Mouse (Mus musculus): ENCODE results near the gene Emc10. TPM values are rescaled to one million over a fixed set of nuclear protein-coding genes. Genes with fewer than 3 reads are reported as not detected.

The Emc10 gene
- polyA plus RNA-seq, 1 experiment from 2014 or later, result 162 TPM

- H3K9ac ChIP-seq (replicated peaks; ENCODE audit: low read depth, low read length), result no peak overlapping the region
- WGBS, result 87% methylated on average over 16 of the region's 16 CpGs
- H3K4me1 ChIP-seq (ENCODE audit: control insufficient read depth, insufficient read depth, low read length), result peaks cover 15% of the 10 kb centered on the region
- ATAC-seq (ENCODE audit: low read depth), result no peak
- no peaks in the 10 kb centered on the region for H3K27me3 ChIP-seq (ENCODE audit: control insufficient read depth, insufficient read depth, low read length)
- no peak overlapping the region for H3K4me3 ChIP-seq (ENCODE audit: low read depth, low read length)
- H3K9me3 ChIP-seq (ENCODE audit: control insufficient read depth, low read length), result no peaks in the 10 kb centered on the region
- no peaks in the 10 kb centered on the region for H3K36me3 ChIP-seq (ENCODE audit: control insufficient read depth, insufficient read depth, low read length)
- H3K4me2 ChIP-seq (ENCODE audit: low read depth, low read length), result no peak overlapping the region; the same call in 1 of the 2 replicates
- H3K27ac ChIP-seq (ENCODE audit: low read depth, low read length), result peak overlapping the region; percentile 89; the same call in 1 of the 2 replicates
These were observed 26.4 kb downstream of the Emc10 start for GRCm38 (mm10) chr7:44469677-44470675.

- no peaks in the 10 kb centered on the region for H3K9me3 ChIP-seq (ENCODE audit: control insufficient read depth, low read length)
- H3K4me1 ChIP-seq (ENCODE audit: control insufficient read depth, insufficient read depth, low read length), result peaks cover 21% of the 10 kb centered on the region
- peak overlapping the region; percentile 57 for H3K9ac ChIP-seq (replicated peaks; ENCODE audit: low read depth, low read length)
- H3K36me3 ChIP-seq (ENCODE audit: control insufficient read depth, insufficient read depth, low read length), result peaks cover 3% of the 10 kb centered on the region; the same call in 1 of the 2 replicates
- peak overlapping the region; percentile 89 for H3K27ac ChIP-seq (ENCODE audit: low read depth, low read length)
- WGBS, result 66% methylated on average over 15 of the region's 15 CpGs
- no peak for ATAC-seq (ENCODE audit: low read depth)
- H3K27me3 ChIP-seq (ENCODE audit: control insufficient read depth, insufficient read depth, low read length), result no peaks in the 10 kb centered on the region
- H3K4me3 ChIP-seq (ENCODE audit: low read depth, low read length), result peak overlapping the region; percentile 49
- peak overlapping the region; percentile 73 for H3K4me2 ChIP-seq (ENCODE audit: low read depth, low read length)
These were observed 27.6 kb downstream of the Emc10 start for GRCm38 (mm10) chr7:44468644-44469285.

GRCm38 (mm10) chr7:44467811-44468411 is 28.4 kb downstream of the Emc10 start, which contains the start of gene Josd2:
TSS of gene Josd2 (plus strand) at chr7:44467980.
- peaks cover 23% of the 10 kb centered on the region for H3K4me1 ChIP-seq (ENCODE audit: control insufficient read depth, insufficient read depth, low read length)
- H3K4me3 ChIP-seq (ENCODE audit: low read depth, low read length), result peak within 1 kb of the TSS; percentile 49
- under 1% methylated on average over 42 of the region's 42 CpGs for WGBS
- H3K9me3 ChIP-seq (ENCODE audit: control insufficient read depth, low read length), result no peaks in the 10 kb centered on the region
- peak within 1 kb of the TSS; percentile 57 for H3K9ac ChIP-seq (replicated peaks; ENCODE audit: low read depth, low read length)
- H3K27me3 ChIP-seq (ENCODE audit: control insufficient read depth, insufficient read depth, low read length), result no peaks in the 10 kb centered on the region
- peak within 1 kb of the TSS; percentile 73 for H3K4me2 ChIP-seq (ENCODE audit: low read depth, low read length)
- peak within 1 kb of the TSS; percentile 89 for H3K27ac ChIP-seq (ENCODE audit: low read depth, low read length)
- peaks cover 12% of the 10 kb centered on the region for H3K36me3 ChIP-seq (ENCODE audit: control insufficient read depth, insufficient read depth, low read length)
- ATAC-seq (ENCODE audit: low read depth), result peak; percentile 93

- H3K9me3 ChIP-seq (ENCODE audit: control insufficient read depth, low read length), result no peaks in the 10 kb centered on the region
- H3K4me1 ChIP-seq (ENCODE audit: control insufficient read depth, insufficient read depth, low read length), result peaks cover 28% of the 10 kb centered on the region
- 0 out of 2 replicates have a peak, but pooled peaks have one; percentile 1 for ATAC-seq (ENCODE audit: low read depth)
- H3K27ac ChIP-seq (ENCODE audit: low read depth, low read length), result peak overlapping the region; percentile 89
- H3K9ac ChIP-seq (replicated peaks; ENCODE audit: low read depth, low read length), result 0 out of 2 replicates have a peak overlapping the region, but pooled peaks have one; percentile 11
- no peaks in the 10 kb centered on the region for H3K27me3 ChIP-seq (ENCODE audit: control insufficient read depth, insufficient read depth, low read length)
- peaks cover 22% of the 10 kb centered on the region for H3K36me3 ChIP-seq (ENCODE audit: control insufficient read depth, insufficient read depth, low read length)
- 81% methylated on average over 16 of the region's 16 CpGs for WGBS
- H3K4me2 ChIP-seq (ENCODE audit: low read depth, low read length), result peak overlapping the region; percentile 12; the same call in 1 of the 2 replicates
- H3K4me3 ChIP-seq (ENCODE audit: low read depth, low read length), result no peak overlapping the region
These were observed 29.4 kb downstream of the Emc10 start for GRCm38 (mm10) chr7:44466888-44467311.

DNA sequence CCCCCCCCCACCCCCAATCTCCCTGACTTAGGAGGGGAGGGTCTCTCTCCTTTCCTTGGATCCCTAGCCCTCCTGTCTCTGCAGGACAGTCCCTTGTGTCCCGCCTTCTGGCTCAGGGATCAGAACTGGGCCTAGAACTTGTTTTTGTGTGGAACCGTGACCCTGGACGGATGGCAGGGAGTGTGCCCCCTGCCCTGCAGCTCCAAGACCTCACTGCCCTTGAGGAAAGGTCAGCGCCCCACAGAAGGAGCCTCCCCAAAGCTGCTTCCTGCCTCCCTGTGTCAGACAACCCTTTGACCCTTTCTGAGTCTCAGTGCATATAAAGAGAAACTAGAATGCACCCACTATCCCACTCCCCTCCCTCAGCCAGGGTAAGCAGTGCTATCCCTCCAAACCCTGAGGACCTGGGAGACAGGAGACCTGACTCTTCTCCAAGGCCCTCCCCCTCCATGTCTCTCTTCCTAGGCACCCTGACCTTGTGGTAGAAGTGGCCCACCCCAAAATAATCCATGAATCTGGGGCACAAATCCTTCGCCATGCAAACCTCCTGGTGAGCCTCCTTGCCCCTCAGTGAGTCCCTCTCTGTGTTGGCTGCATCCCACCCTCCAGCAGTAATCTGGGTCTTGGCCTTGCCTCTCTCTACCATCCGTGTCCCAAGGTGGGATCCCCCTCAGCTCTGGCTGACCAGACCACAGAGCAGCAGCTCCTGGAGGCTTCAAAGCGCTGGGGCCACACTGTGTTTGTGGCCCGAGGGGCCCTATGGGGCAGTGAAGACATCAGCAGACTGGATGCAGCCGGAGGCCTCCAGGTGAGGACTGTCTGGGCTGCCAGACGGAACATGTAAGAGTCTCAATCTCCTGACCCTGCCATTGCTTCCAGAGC is 30.1 kb downstream of the Emc10 start:
- Histone ChIP-seq H3K4me2 (ENCODE audit: low read depth, low read length) (no peak overlapping the region), H3K4me3 (ENCODE audit: low read depth, low read length) (no peak overlapping the region), H3K27me3 (ENCODE audit: control insufficient read depth, insufficient read depth, low read length) (no peaks in the 10 kb centered on the region), H3K4me1 (ENCODE audit: control insufficient read depth, insufficient read depth, low read length) (peaks cover 28% of the 10 kb centered on the region), H3K27ac (ENCODE audit: low read depth, low read length) (no peak overlapping the region; the same call in 1 of the 2 replicates), H3K36me3 (ENCODE audit: control insufficient read depth, insufficient read depth, low read length) (peaks cover 29% of the 10 kb centered on the region), H3K9me3 (ENCODE audit: control insufficient read depth, low read length) (no peaks in the 10 kb centered on the region), H3K9ac (replicated peaks; ENCODE audit: low read depth, low read length) (no peak overlapping the region)
- no peak for ATAC-seq (ENCODE audit: low read depth)
- WGBS, result 83% methylated on average over 10 of the region's 10 CpGs

- H3K4me2 ChIP-seq (ENCODE audit: low read depth, low read length), result no peak within 1 kb of the TSS
- no peak within 1 kb of the TSS for H3K9ac ChIP-seq (replicated peaks; ENCODE audit: low read depth, low read length)
- H3K27ac ChIP-seq (ENCODE audit: low read depth, low read length), result peak within 1 kb of the TSS; percentile 60
- peaks cover 28% of the 10 kb centered on the region for H3K4me1 ChIP-seq (ENCODE audit: control insufficient read depth, insufficient read depth, low read length)
- no peak within 1 kb of the TSS for H3K4me3 ChIP-seq (ENCODE audit: low read depth, low read length)
- WGBS, result 53% methylated on average over 2 of the region's 2 CpGs
- H3K36me3 ChIP-seq (ENCODE audit: control insufficient read depth, insufficient read depth, low read length), result peaks cover 40% of the 10 kb centered on the region
- no peaks in the 10 kb centered on the region for H3K9me3 ChIP-seq (ENCODE audit: control insufficient read depth, low read length)
- no peaks in the 10 kb centered on the region for H3K27me3 ChIP-seq (ENCODE audit: control insufficient read depth, insufficient read depth, low read length)
- no peak for ATAC-seq (ENCODE audit: low read depth)
These were observed 31.2 kb downstream of the Emc10 start, which contains the start of gene Aspdh for GRCm38 (mm10) chr7:44465111-44465510. TSS of gene Aspdh (plus strand) at chr7:44465391.

- Histone ChIP-seq H3K4me2 (ENCODE audit: low read depth, low read length) (no peak overlapping the region), H3K27me3 (ENCODE audit: control insufficient read depth, insufficient read depth, low read length) (no peaks in the 10 kb centered on the region), H3K9me3 (ENCODE audit: control insufficient read depth, low read length) (no peaks in the 10 kb centered on the region), H3K4me3 (ENCODE audit: low read depth, low read length) (no peak overlapping the region), H3K9ac (replicated peaks; ENCODE audit: low read depth, low read length) (no peak overlapping the region), H3K27ac (ENCODE audit: low read depth, low read length) (peak overlapping the region; percentile 60; the same call in 1 of the 2 replicates), H3K4me1 (ENCODE audit: control insufficient read depth, insufficient read depth, low read length) (peaks cover 28% of the 10 kb centered on the region), H3K36me3 (ENCODE audit: control insufficient read depth, insufficient read depth, low read length) (peaks cover 42% of the 10 kb centered on the region)
- WGBS, result 5% methylated on average over 4 of the region's 4 CpGs
- ATAC-seq (ENCODE audit: low read depth), result no peak
These were observed 31.8 kb downstream of the Emc10 start for GRCm38 (mm10) chr7:44464511-44464910.

All from neural tube, embryonic 14.5 days (tissue).